Mouse (Mus musculus): Measurements from ENCODE around the gene Dclk1. TPM values are rescaled to one million over a fixed set of nuclear protein-coding genes. Genes with fewer than 3 reads are reported as not detected.

Gene Dclk1
- polyA plus RNA-seq, 1 experiment = not detected

DNA sequence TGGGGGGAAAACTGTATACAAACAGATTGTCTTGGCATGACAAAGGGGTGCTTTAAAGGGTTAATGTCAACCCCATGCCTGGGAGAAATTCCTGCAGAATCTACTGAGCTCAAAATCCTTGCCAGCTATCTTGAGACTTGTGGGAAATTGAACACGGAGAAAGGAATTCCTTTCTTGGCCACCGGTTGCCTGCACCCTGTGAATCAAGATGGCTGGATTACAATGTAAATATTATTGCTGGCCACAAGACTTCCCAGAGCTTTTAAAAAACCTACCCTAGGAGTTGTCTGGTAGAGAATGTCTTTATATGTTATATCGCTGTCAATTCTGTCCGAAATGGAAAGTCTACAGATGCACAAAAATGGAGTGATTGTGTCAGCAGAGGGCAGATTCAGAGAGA, 28.4 kb upstream of the Dclk1 start:
- TF ChIP-seq TAL1 (IDR thresholded peaks at IDR 0.05; ENCODE audit: low read length) (no peak), GATA1 (IDR thresholded peaks at IDR 0.05; ENCODE audit: low read length) (no peak)
- Histone ChIP-seq H3K4me3 (replicated peaks) (no peak overlapping the region), H3K4me1 (ENCODE audit: control insufficient read depth) (no peaks in the 10 kb centered on the region)

DNA sequence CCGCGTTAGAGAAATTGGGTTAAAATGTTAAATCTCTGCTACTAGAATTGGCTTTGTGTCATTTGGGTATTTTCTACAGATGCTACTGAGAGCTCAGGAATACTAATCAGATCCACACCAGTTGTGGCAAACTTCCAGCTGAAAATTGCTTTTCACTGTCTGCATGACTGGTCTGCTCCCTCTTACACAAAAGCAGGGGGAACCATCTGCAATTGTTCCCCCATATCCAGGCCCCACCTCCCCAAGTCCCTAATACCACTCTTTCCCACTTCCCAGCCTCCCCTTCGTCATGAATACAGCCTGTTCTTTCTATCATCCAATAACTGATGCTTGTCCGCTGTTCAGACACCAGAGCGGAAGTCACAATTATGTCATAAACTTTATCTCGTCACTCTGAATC, 27.8 kb upstream of the Dclk1 start:
- Histone ChIP-seq H3K27me3 (ENCODE audit: control insufficient read depth) (no peaks in the 10 kb centered on the region), H3K4me3 (replicated peaks) (no peak overlapping the region), H3K9me3 (ENCODE audit: control insufficient read depth, low read length) (peaks cover 5% of the 10 kb centered on the region; the same call in 1 of the 2 replicates), H3K36me3 (ENCODE audit: control insufficient read depth) (no peaks in the 10 kb centered on the region), H3K4me1 (ENCODE audit: control insufficient read depth) (no peaks in the 10 kb centered on the region)
- TF ChIP-seq TAL1 (IDR thresholded peaks at IDR 0.05; ENCODE audit: low read length) (no peak), GATA1 (IDR thresholded peaks at IDR 0.05; ENCODE audit: low read length) (no peak)

More for the DNA sequence above, 28.4 kb upstream of the Dclk1 start:
- Histone ChIP-seq H3K9me3 (ENCODE audit: control insufficient read depth, low read length) (peaks cover 5% of the 10 kb centered on the region; the same call in 1 of the 2 replicates), H3K27me3 (ENCODE audit: control insufficient read depth) (no peaks in the 10 kb centered on the region), H3K36me3 (ENCODE audit: control insufficient read depth) (no peaks in the 10 kb centered on the region)

DNA sequence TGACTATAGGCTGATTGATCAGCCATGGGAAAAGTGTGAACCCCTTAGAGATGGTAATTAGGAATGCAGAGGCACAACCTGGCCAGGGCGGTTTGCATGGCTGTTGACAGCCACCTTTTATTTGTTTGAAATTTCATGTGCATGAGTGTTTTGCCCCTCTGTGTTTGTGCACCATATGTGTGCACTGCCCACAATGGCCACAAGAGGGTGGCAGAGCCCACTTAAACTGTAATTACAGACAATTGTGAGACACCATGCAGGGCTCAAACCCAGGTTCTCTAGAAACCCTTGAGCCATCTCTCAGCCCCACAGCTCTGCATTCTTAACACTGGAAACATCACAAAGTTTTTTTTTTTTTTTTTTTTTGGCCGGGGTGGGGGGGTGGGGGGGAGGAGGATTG, 19.7 kb upstream of the Dclk1 start:
- H3K9me3 ChIP-seq (ENCODE audit: control insufficient read depth, low read length) = peaks cover 10% of the 10 kb centered on the region
- TF ChIP-seq TAL1 (IDR thresholded peaks at IDR 0.05; ENCODE audit: low read length) (no peak), GATA1 (IDR thresholded peaks at IDR 0.05; ENCODE audit: low read length) (no peak)
- no peak overlapping the region for H3K4me3 ChIP-seq (replicated peaks)
- no peaks in the 10 kb centered on the region for H3K4me1 ChIP-seq (ENCODE audit: control insufficient read depth)
- H3K27me3 ChIP-seq (ENCODE audit: control insufficient read depth) = no peaks in the 10 kb centered on the region
- no peaks in the 10 kb centered on the region for H3K36me3 ChIP-seq (ENCODE audit: control insufficient read depth)

DNA sequence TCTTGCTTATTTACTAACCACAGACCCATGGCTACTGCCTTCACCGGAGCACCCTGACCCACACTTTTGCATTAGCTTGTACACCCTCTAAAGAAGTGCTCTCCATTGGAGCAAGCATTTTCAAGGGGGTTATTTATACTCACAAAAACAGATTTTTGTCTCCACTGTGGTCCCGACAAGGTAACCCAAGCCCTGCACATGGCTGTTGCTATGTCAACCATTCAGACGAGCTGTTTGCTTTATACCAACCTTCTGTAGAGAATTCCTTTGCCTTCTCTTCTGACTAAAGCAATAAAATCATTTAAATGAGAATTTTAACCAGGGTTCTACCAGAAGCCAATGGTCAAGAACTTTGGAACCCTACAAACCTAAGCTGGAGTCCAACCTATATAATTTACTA, 18.3 kb upstream of the Dclk1 start:
- TF ChIP-seq GATA1 (IDR thresholded peaks at IDR 0.05; ENCODE audit: low read length) (no peak), TAL1 (IDR thresholded peaks at IDR 0.05; ENCODE audit: low read length) (no peak)
- Histone ChIP-seq H3K27me3 (ENCODE audit: control insufficient read depth) (no peaks in the 10 kb centered on the region), H3K36me3 (ENCODE audit: control insufficient read depth) (no peaks in the 10 kb centered on the region), H3K9me3 (ENCODE audit: control insufficient read depth, low read length) (peaks cover 10% of the 10 kb centered on the region), H3K4me3 (replicated peaks) (no peak overlapping the region), H3K4me1 (ENCODE audit: control insufficient read depth) (no peaks in the 10 kb centered on the region)

DNA sequence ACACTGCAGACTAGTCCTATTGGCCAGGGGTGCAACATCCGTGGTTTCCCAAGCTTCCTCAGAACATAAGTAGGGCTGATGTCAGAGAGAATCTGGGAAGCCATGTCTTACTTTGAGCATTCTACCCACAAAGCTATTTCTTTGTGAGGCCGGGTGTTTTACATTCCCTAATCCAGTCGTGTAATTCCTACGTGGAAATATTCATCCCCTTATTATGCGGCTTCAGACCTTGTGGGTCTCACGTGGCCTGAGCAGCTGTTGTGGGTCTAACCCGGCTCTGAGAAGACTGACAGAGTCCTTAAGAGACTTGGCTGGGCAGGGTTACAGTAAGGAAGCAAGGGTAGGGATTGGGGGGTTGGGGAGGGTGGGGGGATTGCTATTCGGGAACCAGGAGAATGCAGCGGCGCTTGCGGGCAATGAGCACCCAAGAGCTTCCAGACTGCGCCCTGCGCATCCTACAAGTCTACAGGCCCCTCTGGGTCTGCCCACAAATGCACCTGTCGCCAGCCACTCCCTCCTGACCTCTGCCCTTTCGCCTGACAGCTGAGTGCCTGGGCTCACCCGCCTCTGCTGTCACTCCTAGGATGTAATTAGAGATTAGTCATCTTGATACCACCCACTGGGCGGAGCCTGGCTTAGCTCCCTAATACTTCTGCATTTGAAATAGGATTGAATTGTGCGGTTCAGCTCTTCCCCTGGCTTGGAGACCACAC, 15.5 kb upstream of the Dclk1 start:
- no peak overlapping the region for H3K4me3 ChIP-seq (replicated peaks)
- H3K9me3 ChIP-seq (ENCODE audit: control insufficient read depth, low read length) = peaks cover 9% of the 10 kb centered on the region
- H3K36me3 ChIP-seq (ENCODE audit: control insufficient read depth) = no peaks in the 10 kb centered on the region
- no peaks in the 10 kb centered on the region for H3K27me3 ChIP-seq (ENCODE audit: control insufficient read depth)
- TF ChIP-seq GATA1 (IDR thresholded peaks at IDR 0.05; ENCODE audit: low read length) (no peak), TAL1 (IDR thresholded peaks at IDR 0.05; ENCODE audit: low read length) (no peak)
- H3K4me1 ChIP-seq (ENCODE audit: control insufficient read depth) = no peaks in the 10 kb centered on the region

DNA sequence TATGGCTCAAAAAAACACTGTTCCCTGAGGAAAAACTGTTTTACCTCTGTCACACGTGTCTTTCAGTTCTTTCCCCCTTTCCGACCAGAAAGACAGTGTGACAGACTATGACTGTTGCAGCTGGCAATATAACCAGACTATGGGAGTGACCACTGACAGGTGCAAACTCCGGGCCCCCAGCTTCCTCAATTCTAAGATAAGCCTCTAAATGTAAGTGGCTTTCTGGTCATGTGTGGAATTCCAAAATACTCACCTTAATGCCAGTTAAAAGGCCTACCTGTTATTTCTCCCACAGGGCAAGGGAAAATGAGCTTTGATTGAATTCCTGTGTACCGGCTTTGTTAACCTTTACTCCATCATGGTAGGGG, 15.0 kb upstream of the Dclk1 start:
- peaks cover 7% of the 10 kb centered on the region for H3K9me3 ChIP-seq (ENCODE audit: control insufficient read depth, low read length)
- no peaks in the 10 kb centered on the region for H3K27me3 ChIP-seq (ENCODE audit: control insufficient read depth)
- H3K4me1 ChIP-seq (ENCODE audit: control insufficient read depth) = no peaks in the 10 kb centered on the region
- H3K36me3 ChIP-seq (ENCODE audit: control insufficient read depth) = no peaks in the 10 kb centered on the region
- H3K4me3 ChIP-seq (replicated peaks) = no peak overlapping the region
- TF ChIP-seq GATA1 (IDR thresholded peaks at IDR 0.05; ENCODE audit: low read length) (no peak), TAL1 (IDR thresholded peaks at IDR 0.05; ENCODE audit: low read length) (no peak)

DNA sequence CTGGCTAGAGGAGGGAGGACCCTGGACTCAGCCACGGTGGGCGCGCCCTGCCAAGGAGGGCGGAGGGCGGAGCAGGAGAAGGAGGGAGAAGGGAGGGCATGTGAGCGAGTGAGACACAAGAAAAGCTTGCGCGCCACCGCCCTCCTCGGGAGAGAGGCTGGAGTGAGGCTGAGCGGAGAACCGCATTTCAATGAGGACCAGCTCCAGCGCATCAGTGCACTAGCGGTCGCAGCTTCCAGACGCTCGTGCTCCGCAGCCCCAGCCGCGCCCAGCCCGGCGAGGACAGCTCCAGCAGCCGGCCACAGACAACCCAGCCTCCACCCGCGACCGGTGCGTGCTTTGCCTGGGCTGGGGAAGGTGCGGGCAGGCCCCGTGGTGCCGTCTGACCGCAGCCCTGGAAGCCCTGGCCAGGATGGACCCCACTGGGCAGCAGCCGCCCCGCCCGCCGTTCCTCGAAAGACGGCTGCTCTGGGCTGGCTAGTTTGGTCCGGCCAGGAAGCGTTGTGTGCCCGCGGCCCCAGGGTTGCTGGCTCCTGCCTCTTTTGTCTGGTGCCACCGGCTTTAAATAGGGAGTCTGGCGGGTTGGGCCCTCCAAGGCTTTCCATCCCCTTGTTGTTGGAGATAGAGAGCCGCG, 375 bp downstream of the Dclk1 start:
- TF ChIP-seq TAL1 (IDR thresholded peaks at IDR 0.05; ENCODE audit: low read length) (no peak), GATA1 (IDR thresholded peaks at IDR 0.05; ENCODE audit: low read length) (no peak)
- H3K36me3 ChIP-seq (ENCODE audit: control insufficient read depth) = no peaks in the 10 kb centered on the region
- H3K4me1 ChIP-seq (ENCODE audit: control insufficient read depth) = no peaks in the 10 kb centered on the region
- no peak overlapping the region for H3K4me3 ChIP-seq (replicated peaks)
- H3K27me3 ChIP-seq (ENCODE audit: control insufficient read depth) = peaks cover 18% of the 10 kb centered on the region
- H3K9me3 ChIP-seq (ENCODE audit: control insufficient read depth, low read length) = peaks cover 4% of the 10 kb centered on the region; the same call in 1 of the 2 replicates

DNA sequence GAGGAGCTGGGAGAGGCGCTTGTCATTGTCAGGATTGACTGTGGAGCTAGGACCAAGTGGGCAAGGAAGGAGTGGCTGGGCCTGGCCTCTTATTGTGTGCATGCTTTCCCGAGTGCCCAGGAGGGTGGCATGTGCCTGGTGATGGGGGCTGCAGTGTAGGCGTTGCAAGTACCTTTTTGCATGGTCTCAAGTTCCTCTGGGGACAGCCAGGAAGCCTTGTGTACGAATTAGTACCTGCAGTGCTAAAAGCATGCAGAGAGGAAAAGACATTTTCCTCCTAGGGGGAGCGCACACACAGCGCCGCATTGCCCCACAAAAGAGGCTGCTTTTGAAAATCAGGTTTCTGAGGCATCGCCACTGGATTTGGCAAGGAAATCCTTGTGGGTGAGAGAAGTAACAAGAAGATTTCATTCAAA, 900 bp downstream of the Dclk1 start:
- H3K27me3 ChIP-seq (ENCODE audit: control insufficient read depth) = peaks cover 18% of the 10 kb centered on the region
- no peak overlapping the region for H3K4me3 ChIP-seq (replicated peaks)
- H3K36me3 ChIP-seq (ENCODE audit: control insufficient read depth) = no peaks in the 10 kb centered on the region
- no peaks in the 10 kb centered on the region for H3K4me1 ChIP-seq (ENCODE audit: control insufficient read depth)
- peaks cover 4% of the 10 kb centered on the region; the same call in 1 of the 2 replicates for H3K9me3 ChIP-seq (ENCODE audit: control insufficient read depth, low read length)
- TF ChIP-seq TAL1 (IDR thresholded peaks at IDR 0.05; ENCODE audit: low read length) (no peak), GATA1 (IDR thresholded peaks at IDR 0.05; ENCODE audit: low read length) (no peak)

DNA sequence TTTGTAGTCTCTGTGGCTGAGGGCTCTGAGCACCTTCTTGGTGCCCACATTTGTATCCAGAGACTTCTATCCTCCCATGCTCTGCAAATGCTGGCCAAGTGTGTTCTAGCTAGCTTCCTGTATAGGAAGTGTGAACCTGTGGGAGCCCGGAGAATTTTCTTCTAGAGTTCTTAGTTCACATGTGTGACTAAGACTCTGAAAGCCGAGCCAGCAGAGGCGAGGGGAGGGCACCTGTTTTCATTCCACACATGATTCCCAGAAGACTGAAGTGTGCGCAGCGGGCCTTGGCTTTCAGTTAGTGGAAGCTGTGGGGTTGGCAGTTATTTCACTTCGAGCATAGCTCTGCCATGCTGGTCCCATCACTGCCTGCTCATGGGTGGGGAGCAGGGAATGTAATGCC, 1.9 kb downstream of the Dclk1 start:
- Histone ChIP-seq H3K4me3 (replicated peaks) (no peak overlapping the region), H3K27me3 (ENCODE audit: control insufficient read depth) (peaks cover 18% of the 10 kb centered on the region), H3K36me3 (ENCODE audit: control insufficient read depth) (no peaks in the 10 kb centered on the region), H3K9me3 (ENCODE audit: control insufficient read depth, low read length) (peaks cover 7% of the 10 kb centered on the region; the same call in 1 of the 2 replicates), H3K4me1 (ENCODE audit: control insufficient read depth) (no peaks in the 10 kb centered on the region)
- TF ChIP-seq TAL1 (IDR thresholded peaks at IDR 0.05; ENCODE audit: low read length) (no peak), GATA1 (IDR thresholded peaks at IDR 0.05; ENCODE audit: low read length) (no peak)

All from erythroblast, embryonic 14.5 days (primary cell).